Mouse (Mus musculus) splenic B cell, adult 2 months (primary cell): ENCODE results near the gene Fam129a.

ENCODE experiments used
- DNase-seq: peaks from one replicate; pipeline ENCODE4 v3.0.0-alpha.2; 2011; ENCODE audit warnings: low read depth, low spot score
- H3K27me3 ChIP-seq: 2 replicates; pipeline ENCODE4 v1.6.1; 2012; ENCODE audit warnings: mild to moderate bottlenecking, low read length, moderate library complexity, mixed read lengths; ENCODE audit not compliant: control insufficient read depth, poor library complexity, insufficient read depth, severe bottlenecking
- H3K36me3 ChIP-seq: 2 replicates; pipeline ENCODE4 v1.6.1; 2012; ENCODE audit warnings: mild to moderate bottlenecking, low read length, moderate library complexity, mixed read lengths; ENCODE audit not compliant: control insufficient read depth, poor library complexity, insufficient read depth, severe bottlenecking

Fam129a gene

GRCm38 (mm10) chr1:151629591-151630250, 58.7 kb downstream of the Fam129a start:
- no peaks in the 10 kb centered on the region for H3K27me3 ChIP-seq
- H3K36me3 ChIP-seq = no peaks in the 10 kb centered on the region
- no peak for DNase-seq

- no peaks in the 10 kb centered on the region for H3K36me3 ChIP-seq
- DNase-seq = no peak
Observed at GRCm38 (mm10) chr1:151630251-151630628, 59.3 kb downstream of the Fam129a start.

GRCm38 (mm10) chr1:151631061-151631460, 60.1 kb downstream of the Fam129a start:
- no peaks in the 10 kb centered on the region for H3K27me3 ChIP-seq
- H3K36me3 ChIP-seq = no peaks in the 10 kb centered on the region
- no peak for DNase-seq

More at GRCm38 (mm10) chr1:151630251-151630628, 59.3 kb downstream of the Fam129a start:
- no peaks in the 10 kb centered on the region for H3K27me3 ChIP-seq

- Histone ChIP-seq H3K27me3 (no peaks in the 10 kb centered on the region), H3K36me3 (no peaks in the 10 kb centered on the region)
- DNase-seq = no peak
Observed at GRCm38 (mm10) chr1:151631703-151632294, 60.8 kb downstream of the Fam129a start.

- DNase-seq = no peak
- no peaks in the 10 kb centered on the region for H3K27me3 ChIP-seq
Observed at GRCm38 (mm10) chr1:151632567-151633356, 61.8 kb downstream of the Fam129a start.

GRCm38 (mm10) chr1:151636637-151637036, 65.7 kb downstream of the Fam129a start:
- DNase-seq = no peak
- no peaks in the 10 kb centered on the region; the same call in 1 of the 2 replicates for H3K36me3 ChIP-seq
- H3K27me3 ChIP-seq = no peaks in the 10 kb centered on the region

More at GRCm38 (mm10) chr1:151632567-151633356, 61.8 kb downstream of the Fam129a start:
- H3K36me3 ChIP-seq = no peaks in the 10 kb centered on the region; the same call in 1 of the 2 replicates

GRCm38 (mm10) chr1:151637351-151637922, 66.5 kb downstream of the Fam129a start:
- no peaks in the 10 kb centered on the region; the same call in 1 of the 2 replicates for H3K36me3 ChIP-seq
- H3K27me3 ChIP-seq = no peaks in the 10 kb centered on the region
- DNase-seq = no peak

GRCm38 (mm10) chr1:151638357-151638756, 67.4 kb downstream of the Fam129a start:
- H3K27me3 ChIP-seq = no peaks in the 10 kb centered on the region
- H3K36me3 ChIP-seq = no peaks in the 10 kb centered on the region; the same call in 1 of the 2 replicates
- no peak for DNase-seq

- DNase-seq = no peak
- H3K36me3 ChIP-seq = no peaks in the 10 kb centered on the region; the same call in 1 of the 2 replicates
- no peaks in the 10 kb centered on the region for H3K27me3 ChIP-seq
Observed at GRCm38 (mm10) chr1:151638770-151639169, 67.8 kb downstream of the Fam129a start.

GRCm38 (mm10) chr1:151646380-151646779, 75.4 kb downstream of the Fam129a start:
- H3K27me3 ChIP-seq = no peaks in the 10 kb centered on the region
- DNase-seq = no peak
- no peaks in the 10 kb centered on the region for H3K36me3 ChIP-seq

- DNase-seq = no peak
- Histone ChIP-seq H3K36me3 (no peaks in the 10 kb centered on the region), H3K27me3 (no peaks in the 10 kb centered on the region)
Observed at GRCm38 (mm10) chr1:151648099-151648498, 77.1 kb downstream of the Fam129a start.

- DNase-seq = peak; percentile 13
- no peaks in the 10 kb centered on the region for H3K27me3 ChIP-seq
- no peaks in the 10 kb centered on the region for H3K36me3 ChIP-seq
Observed at GRCm38 (mm10) chr1:151657042-151657605, 86.1 kb downstream of the Fam129a start.

- Histone ChIP-seq H3K36me3 (no peaks in the 10 kb centered on the region), H3K27me3 (no peaks in the 10 kb centered on the region)
- DNase-seq = no peak
Observed at GRCm38 (mm10) chr1:151658291-151658830, 87.4 kb downstream of the Fam129a start.

GRCm38 (mm10) chr1:151659636-151660035, 88.7 kb downstream of the Fam129a start:
- H3K27me3 ChIP-seq = no peaks in the 10 kb centered on the region

More at GRCm38 (mm10) chr1:151659636-151660035, 88.7 kb downstream of the Fam129a start:
- no peaks in the 10 kb centered on the region for H3K36me3 ChIP-seq
- DNase-seq = no peak
